Mouse (Mus musculus) CH12F3 (cell line): ENCODE measurements at regions not wholly inside any gene's neighbourhood (a gene's known extent, or its start where the extent isn't known, plus 50 kb on each side); places are given as distances from the start of the nearest gene placed in this dataset.

Experiments
- in situ Hi-C: fragments of 300-500 bp; cut with MboI; formaldehyde crosslinking; loops from 2 replicates; pipeline ENCODE4 v1.14.3; 2020; ENCODE audit warnings: low sequenced_read_pairs

DNA sequence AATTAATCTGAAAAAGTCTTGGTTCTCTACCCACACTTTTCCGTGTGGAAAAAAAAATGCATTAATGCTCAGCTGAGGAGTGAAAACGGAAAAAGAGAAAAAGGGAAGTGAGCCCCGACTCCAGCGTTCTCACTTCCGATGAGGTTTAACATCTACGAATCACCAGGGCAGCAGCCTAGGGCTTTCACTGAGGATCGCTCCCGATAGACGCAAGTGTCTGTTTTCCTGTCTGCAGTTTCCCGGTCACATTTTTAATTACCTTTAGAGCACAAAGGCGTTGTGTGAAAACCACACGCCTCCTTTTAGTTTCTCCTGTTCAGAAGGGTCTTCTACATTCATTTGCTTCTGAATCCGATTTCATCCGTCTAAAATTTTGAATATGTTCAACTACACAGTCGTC is 179.2 kb upstream of the Otx2 start:
- in situ Hi-C loops, result no loop called here

DNA sequence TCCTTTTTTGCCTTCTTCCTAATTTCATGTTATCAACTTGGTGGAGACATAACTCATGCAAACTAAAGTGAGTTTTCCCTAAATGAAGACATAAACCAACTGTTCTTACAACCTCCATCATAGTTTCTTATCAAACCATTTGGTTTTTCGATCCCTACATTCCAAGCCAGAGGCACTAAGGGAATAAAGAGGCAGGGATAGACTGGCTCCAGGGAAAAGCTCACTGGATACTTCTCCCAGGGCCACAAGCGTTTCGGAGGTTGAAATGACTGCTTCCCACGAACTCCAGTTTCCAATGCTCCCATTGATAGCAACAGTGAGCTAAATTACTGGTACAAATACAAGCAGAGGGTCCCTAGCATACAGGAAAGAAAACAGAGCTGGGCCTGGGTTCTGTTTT is 178.4 kb upstream of the Otx2 start:
- in situ Hi-C loops, result no loop called here

DNA sequence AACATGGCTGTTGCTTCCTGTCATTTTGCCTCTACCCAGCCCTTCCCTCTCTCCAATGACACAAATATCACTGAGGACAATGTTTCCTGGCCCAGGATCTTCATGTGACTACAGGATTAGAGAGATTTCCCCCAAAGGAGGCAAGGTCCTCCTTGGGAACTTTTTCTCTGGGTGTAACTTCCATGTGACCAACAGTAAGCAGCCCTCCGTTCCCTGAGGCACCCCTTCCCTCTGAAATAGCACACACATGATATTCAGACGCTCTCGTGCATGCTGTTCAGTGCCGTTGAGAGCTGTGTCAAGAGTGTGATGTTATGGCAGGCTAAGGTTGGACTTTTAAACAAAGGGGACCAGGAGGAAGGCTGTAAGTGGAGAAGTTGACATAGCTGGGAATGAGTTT is 169.2 kb upstream of the Otx2 start:
- in situ Hi-C loops, result no loop called here

GRCm38 (mm10) chr14:48841278-48841677 is 167.7 kb upstream of the Otx2 start:
- in situ Hi-C loops, result no loop called here

GRCm38 (mm10) chr14:48837181-48837580 is 163.6 kb upstream of the Otx2 start:
- in situ Hi-C loops, result no loop called here

DNA sequence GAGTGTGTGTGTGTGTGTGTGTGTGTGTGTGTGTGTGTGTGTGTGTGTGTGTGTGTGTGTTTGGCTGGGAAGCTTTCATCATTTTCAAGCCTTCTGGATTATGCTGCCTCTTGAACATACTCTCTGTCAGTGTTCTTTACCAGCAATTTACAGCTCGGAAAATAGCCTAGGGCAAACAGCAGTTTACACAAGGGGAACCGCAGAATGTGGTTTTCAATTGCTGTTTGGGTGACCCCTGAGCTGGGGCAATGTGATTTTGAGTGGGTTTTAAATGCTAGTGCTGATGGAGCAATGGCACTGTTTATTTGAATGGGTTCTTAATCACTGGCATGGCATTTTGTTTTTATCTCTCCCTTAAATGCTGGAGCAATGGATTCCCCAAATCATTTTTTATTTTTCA is 162.5 kb upstream of the Otx2 start:
- in situ Hi-C loops, result no loop called here

- in situ Hi-C loops, result no loop called here
Observed at GRCm38 (mm10) chr14:48834416-48834815, 160.8 kb upstream of the Otx2 start.

DNA sequence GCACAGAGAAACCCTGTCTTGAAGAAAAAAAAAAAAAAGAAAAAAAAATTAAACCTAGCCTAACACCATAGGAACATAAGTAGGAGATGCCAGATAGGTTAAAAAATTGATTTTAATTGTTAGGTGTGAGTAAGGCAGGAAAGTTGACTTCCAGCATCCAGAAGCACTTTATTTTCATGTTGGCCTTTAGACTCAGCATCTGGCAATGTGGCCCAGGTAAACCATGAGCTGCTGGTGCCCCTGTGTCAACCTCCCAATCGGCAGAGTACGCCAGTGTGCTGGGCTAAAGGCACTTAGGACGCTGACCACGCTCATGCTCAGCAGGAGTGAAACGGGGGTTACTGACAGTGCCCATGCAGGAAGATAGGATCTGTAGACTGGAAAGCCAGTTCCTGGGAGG is 152.8 kb upstream of the Otx2 start:
- in situ Hi-C loops, result no loop called here

DNA sequence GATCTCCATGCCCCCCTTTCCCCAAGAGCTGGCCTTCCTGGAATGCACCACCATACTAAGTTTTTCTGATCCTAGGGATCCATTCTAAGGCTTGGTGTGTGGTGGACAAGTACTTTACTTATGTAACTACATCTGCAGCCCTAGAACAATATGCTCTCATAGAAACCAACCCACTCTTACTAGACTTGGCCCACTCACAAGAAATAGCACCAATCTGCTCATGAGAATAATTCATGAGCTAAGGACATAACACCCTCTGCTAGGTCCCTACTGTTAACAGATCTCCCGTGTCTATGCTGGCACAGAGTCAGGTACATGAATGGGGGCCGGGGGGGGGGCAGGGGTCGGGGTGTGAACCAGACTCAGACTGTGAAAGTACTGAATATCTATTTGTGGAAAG is 150.8 kb upstream of the Otx2 start:
- in situ Hi-C loops, result no loop called here

GRCm38 (mm10) chr14:48815941-48816340 is 142.3 kb upstream of the Otx2 start:
- in situ Hi-C loops, result no loop called here

DNA sequence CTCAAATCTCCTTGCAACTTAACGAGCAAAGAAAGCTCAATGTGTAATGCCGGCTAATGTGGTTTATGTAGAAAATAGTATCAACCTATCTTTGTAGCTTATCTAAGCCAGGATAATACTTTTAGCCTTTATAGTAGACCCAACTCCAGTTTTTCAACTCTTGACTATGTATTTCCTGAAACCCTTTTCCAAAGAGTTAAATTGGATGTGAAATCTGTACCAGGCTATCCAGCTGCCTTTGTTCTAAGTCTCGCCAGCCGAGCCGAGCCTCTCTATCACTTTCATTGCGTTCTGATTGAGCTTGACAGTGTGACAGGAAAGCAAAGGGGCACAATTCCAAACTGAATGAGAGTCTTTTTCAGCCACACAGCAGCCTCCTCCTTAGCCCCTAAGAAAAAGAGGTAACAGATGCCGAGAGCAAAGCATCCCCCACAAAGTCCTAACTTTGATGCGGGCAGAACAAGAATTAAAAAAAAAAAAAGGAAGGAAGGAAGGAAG is 141.7 kb upstream of the Otx2 start:
- in situ Hi-C loops, result no loop called here

GRCm38 (mm10) chr14:48812741-48813495 is 139.3 kb upstream of the Otx2 start:
- in situ Hi-C loops, result no loop called here

- in situ Hi-C loops, result no loop called here
Observed at GRCm38 (mm10) chr14:48804098-48804497, 130.5 kb upstream of the Otx2 start.

- in situ Hi-C loops, result no loop called here
Observed at GRCm38 (mm10) chr14:48801283-48801682, 127.7 kb upstream of the Otx2 start.

DNA sequence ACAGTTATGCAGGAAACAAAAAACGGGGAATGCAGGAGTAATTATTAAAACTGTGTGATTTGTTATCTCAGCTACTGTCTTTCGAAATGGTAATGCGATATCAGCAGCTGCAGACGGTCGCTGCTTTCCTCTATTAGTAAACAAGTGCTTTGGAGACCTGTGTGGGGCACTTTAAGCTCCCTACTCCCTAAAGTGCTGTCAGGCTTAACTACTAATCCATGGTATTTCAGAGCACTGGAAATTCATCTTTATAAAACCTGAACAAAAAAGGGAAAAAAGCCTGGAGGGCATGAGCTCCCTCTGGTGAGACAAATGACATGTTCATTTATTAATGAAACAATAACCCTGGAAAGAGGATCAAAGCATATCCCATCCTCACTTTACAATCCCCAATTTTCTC is 127.2 kb upstream of the Otx2 start:
- in situ Hi-C loops, result no loop called here

DNA sequence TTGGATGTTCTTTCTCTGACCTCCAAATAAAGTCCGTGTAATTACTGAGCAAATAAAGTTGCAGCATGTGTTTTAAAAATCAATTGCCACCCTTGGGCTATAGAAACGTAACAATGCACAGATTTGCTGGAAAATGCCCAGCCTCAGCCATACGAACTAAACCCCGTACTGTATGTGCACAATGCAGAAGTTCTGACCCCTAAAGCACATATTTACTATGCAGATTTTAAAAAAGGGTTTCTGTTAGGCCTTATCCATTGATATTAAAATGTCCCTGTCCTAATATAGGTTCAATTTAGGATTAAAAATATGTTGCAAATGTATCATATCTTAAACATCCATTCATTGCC is 126.5 kb upstream of the Otx2 start:
- in situ Hi-C loops, result no loop called here

DNA sequence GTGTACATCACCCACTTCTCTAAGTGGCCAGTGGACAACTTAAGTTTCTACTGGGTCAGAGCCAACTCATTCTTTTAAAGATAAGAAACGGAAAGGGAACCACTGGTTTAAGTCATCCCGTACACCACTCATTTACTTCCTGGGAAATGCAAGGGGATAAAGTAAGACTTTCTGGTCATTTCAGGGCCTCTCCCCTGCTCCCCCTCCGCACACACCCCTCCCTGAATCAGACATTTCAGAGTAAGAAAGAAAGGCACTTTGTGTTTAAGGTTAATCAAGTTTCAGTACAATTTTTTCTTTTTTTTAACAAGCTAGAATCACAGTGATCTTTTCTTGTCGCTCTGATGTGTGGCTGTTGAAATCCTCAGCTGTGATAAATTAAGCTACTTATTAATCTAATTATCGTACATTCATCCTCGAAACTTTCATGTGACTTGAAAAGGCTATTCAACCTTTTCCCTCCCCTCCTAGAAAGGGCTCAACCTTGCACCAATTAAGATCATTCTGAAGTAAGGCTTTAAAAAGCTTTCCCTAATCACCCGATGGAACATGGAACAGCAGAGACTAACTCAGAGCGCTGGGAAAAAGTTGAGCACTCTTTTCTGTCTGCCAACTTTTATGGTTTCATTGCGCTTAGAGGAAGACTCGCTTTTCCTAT is 126.0 kb upstream of the Otx2 start:
- in situ Hi-C loops, result loop anchor here (25.0 kb wide), 1 partner anchor 412 kb away; no protein-coding TSS in a partner anchor

- in situ Hi-C loops, result loop anchor here (25.0 kb wide), 1 partner anchor 404 kb away; no protein-coding TSS in a partner anchor
Observed at GRCm38 (mm10) chr14:48791507-48791906, 117.9 kb upstream of the Otx2 start.

GRCm38 (mm10) chr14:48779327-48779726 is 105.7 kb upstream of the Otx2 start:
- in situ Hi-C loops, result loop anchor here (25.0 kb wide), 1 partner anchor 392 kb away; no protein-coding TSS in a partner anchor

- in situ Hi-C loops, result no loop called here
Observed at GRCm38 (mm10) chr14:48770832-48771231, 97.2 kb upstream of the Otx2 start.

GRCm38 (mm10) chr14:48762691-48763090 is 89.1 kb upstream of the Otx2 start:
- in situ Hi-C loops, result no loop called here

GRCm38 (mm10) chr14:48761002-48761648 is 87.5 kb upstream of the Otx2 start:
- in situ Hi-C loops, result no loop called here
